Mouse (Mus musculus) limb, embryonic 10.5 days (tissue): ENCODE results near the gene Ccz1. TPM values are rescaled to one million over a fixed set of nuclear protein-coding genes. Genes with fewer than 3 reads are reported as not detected.

Experiments used
- DNase-seq: peaks from one replicate; pipeline ENCODE4 v3.0.0-alpha.2; 2017; ENCODE audit warnings: low spot score
- H3K27ac ChIP-seq: fragments of 300-500 bp; sonication (generic); 2 replicates; pipeline ENCODE4 v1.5.1; 2016; ENCODE audit warnings: mild to moderate bottlenecking
- H3K27me3 ChIP-seq: fragments of 300-500 bp; sonication (generic); 2 replicates; pipeline ENCODE4 v1.6.1; 2016; ENCODE audit warnings: low read depth, mild to moderate bottlenecking; ENCODE audit not compliant: poor library complexity, severe bottlenecking
- H3K36me3 ChIP-seq: fragments of 300-500 bp; sonication (generic); 2 replicates; pipeline ENCODE4 v1.6.1; 2016; ENCODE audit warnings: mild to moderate bottlenecking, moderate library complexity
- H3K4me1 ChIP-seq: fragments of 300-500 bp; sonication (generic); 2 replicates; pipeline ENCODE4 v1.6.1; 2016
- H3K4me3 ChIP-seq: fragments of 300-500 bp; sonication (generic); 2 replicates; pipeline ENCODE4 v1.5.1; 2016; ENCODE audit warnings: mild to moderate bottlenecking, moderate library complexity
- H3K9me3 ChIP-seq: fragments of 300-500 bp; sonication (generic); replicated peaks from 2 replicates; pipeline ENCODE4 v1.6.1; 2016; ENCODE audit warnings: mild to moderate bottlenecking
- WGBS: fragments of 180-500 bp; shearing (Covaris S2); methylation state at CpG from one replicate; pipeline ENCODE4 v1.1.7; 2016; 5-methylcytosine and 5-hydroxymethylcytosine counted together
- polyA plus RNA-seq: library from polyadenylated mRNA; unstranded; fragments of >200 nt; fragmentation: Nextera tagmentation; extraction: Ambion mirVana; gene quantifications from 2 replicates; pipeline ENCODE4 v1.2.1, GENCODE M21; 2016

Gene Ccz1
- polyA plus RNA-seq, 1 experiment from 2014 or later = 98.8 TPM

DNA sequence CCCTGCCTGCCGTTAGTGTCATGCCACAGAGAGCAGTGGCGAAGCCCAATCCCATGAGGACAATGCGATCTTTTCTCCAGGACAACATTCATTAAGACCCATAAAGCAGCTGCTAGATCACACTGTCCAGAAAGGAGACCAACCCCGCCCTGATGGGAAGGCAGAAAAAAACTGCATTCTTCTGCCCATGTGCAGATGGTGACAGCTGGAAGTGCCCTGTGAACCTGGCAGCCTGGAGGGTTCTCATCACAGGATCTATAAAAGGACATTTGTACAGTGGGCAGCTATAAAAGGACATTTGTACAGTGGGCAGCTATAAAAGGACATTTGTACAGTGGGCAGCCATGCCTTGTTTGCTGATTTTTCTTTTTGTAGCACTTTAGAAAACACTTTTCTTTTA lies 25.6 kb downstream of the Ccz1 start:
- H3K27me3 ChIP-seq = no peaks in the 10 kb centered on the region
- DNase-seq = no peak
- no peak overlapping the region for H3K27ac ChIP-seq
- H3K4me3 ChIP-seq = no peak overlapping the region
- H3K9me3 ChIP-seq = no peaks in the 10 kb centered on the region
- WGBS = 98% methylated on average over 4 of the region's 4 CpGs
- no peaks in the 10 kb centered on the region for H3K4me1 ChIP-seq
- H3K36me3 ChIP-seq = peaks cover 100% of the 10 kb centered on the region

DNA sequence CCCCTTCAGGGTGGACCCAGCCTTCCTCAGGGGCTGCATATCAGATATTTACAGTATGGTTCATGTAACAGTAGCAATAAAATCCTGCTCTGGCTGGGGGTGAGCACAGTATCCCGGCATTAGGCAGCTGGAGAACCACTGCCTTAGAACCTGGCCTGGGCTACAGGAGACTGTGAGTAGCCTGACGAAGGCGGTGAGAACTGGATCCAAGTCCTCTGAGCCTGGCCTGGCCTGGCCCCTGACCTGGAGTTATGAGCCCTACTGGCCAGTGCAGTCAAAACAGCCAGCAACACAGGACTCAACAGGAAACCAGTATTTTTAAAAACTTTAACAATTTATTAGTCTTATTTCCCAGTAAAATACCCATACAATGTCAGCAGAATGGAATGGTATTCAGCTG lies 27.1 kb downstream of the Ccz1 start:
- Histone ChIP-seq H3K4me3 (no peak overlapping the region), H3K4me1 (no peaks in the 10 kb centered on the region), H3K27me3 (no peaks in the 10 kb centered on the region), H3K36me3 (peaks cover 94% of the 10 kb centered on the region), H3K9me3 (no peaks in the 10 kb centered on the region), H3K27ac (no peak overlapping the region)
- 96% methylated on average over 3 of the region's 3 CpGs for WGBS
- no peak for DNase-seq

DNA sequence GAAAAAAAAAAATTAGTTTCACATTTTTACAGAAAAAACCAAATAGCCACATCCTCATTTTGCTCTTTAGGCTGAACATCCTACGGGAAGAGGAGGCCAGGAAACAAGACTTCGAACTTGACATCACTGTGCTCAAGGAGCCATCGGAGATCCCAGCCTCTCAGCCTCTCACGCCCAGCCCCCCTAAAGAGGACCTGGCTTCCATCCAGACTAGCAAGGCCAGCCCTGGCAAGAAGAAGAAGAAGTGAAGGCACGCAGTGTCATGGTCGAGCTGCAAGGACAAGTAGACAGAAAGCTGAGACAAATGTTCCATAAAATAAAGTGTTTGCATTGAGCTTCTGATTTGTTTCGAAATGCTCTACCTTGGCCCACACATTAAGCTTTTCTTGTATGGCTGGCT lies 29.3 kb downstream of the Ccz1 start:
- DNase-seq = no peak

DNA sequence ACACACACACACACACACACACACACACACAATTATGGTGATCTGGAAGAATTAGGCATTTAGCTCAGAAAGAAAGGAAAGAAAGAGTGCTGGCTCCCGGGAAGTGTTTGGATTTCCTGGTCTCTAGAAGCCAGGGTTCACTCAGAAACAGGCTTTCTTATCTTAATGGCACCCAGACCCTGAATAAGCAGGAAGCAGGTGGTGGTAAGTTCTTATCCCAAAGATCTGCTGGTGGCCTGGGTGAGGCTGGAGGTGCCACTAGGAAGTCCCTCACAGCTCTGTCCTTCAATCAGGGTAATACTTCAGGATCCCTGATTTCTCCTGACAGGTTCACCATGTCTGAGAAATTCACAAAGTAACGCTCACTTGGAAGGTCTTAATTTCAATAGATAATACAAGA lies 32.3 kb downstream of the Ccz1 start:
- Histone ChIP-seq H3K27me3 (no peaks in the 10 kb centered on the region), H3K4me3 (no peak overlapping the region), H3K36me3 (peaks cover 41% of the 10 kb centered on the region), H3K4me1 (peaks cover 10% of the 10 kb centered on the region), H3K9me3 (no peaks in the 10 kb centered on the region), H3K27ac (no peak overlapping the region)
- 75% methylated on average over 2 of the region's 2 CpGs for WGBS
- no peak for DNase-seq

More for the DNA sequence above, 29.3 kb downstream of the Ccz1 start:
- Histone ChIP-seq H3K9me3 (no peaks in the 10 kb centered on the region), H3K36me3 (peaks cover 72% of the 10 kb centered on the region), H3K27ac (no peak overlapping the region), H3K4me1 (peaks cover 8% of the 10 kb centered on the region), H3K4me3 (no peak overlapping the region), H3K27me3 (no peaks in the 10 kb centered on the region)
- 93% methylated on average over 7 of the region's 7 CpGs for WGBS

DNA sequence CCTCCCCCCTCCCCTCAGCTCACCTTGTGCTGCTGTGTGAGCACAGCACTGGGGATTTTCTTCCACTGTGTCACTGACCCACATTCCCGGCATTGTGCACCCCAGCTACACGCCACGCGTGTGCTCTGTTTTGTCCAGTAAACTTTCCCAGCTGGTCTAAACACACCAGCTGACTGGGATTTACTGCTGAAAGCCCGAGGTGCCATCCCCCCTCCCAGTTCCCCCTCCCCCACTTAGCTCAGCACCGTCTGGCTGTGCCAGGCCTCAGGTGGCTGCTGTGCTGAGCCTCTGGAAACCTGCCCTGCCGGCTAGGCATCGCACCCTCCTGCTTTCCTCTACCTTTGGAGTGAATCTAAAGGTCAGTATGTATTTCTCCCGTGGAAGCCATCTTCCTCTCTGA lies 33.8 kb downstream of the Ccz1 start:
- Histone ChIP-seq H3K36me3 (peaks cover 26% of the 10 kb centered on the region), H3K4me1 (peaks cover 10% of the 10 kb centered on the region), H3K27ac (peak overlapping the region; percentile 42; the same call in 1 of the 2 replicates), H3K9me3 (no peaks in the 10 kb centered on the region), H3K4me3 (no peak overlapping the region), H3K27me3 (no peaks in the 10 kb centered on the region)
- 33% methylated on average over 9 of the region's 9 CpGs for WGBS
- DNase-seq = peak; percentile 32

DNA sequence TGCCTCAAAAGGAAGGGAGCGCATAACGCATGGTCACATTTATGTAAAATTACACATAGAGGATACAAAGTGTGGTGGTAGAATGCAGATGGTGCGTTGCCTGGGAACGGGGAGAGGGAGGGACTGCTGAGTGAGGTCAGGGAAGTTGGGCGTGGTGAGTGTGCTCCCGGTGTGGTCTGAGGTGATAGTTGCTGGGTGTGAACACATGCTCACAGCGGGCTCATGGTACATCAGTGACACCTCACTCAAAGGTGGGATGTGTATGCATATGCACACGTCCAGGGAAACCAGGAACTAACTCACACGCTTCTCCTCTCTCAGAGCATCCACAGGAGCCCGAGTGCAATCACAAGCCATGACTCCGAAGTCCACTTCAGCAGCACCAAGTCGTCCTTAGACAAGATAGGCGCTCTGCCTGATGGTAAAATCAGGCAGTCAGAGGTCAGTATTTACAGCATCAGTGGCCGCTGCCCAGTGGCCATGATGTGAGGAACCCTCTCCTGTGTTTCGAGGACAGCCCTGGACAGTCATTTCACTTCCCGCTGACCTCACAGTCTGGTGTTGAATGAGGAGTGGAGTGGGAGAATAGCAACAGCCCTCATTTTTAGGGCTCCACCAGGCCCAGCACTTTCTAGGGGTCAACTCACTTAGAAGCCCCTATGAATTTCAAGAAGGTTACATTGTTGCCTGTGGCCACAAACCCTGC lies 37.8 kb downstream of the Ccz1 start:
- Histone ChIP-seq H3K27ac (no peak overlapping the region), H3K36me3 (no peaks in the 10 kb centered on the region), H3K4me1 (peaks cover 10% of the 10 kb centered on the region), H3K4me3 (no peak overlapping the region), H3K9me3 (no peaks in the 10 kb centered on the region), H3K27me3 (no peaks in the 10 kb centered on the region)
- WGBS = 74% methylated on average over 16 of the region's 16 CpGs
- no peak for DNase-seq

DNA sequence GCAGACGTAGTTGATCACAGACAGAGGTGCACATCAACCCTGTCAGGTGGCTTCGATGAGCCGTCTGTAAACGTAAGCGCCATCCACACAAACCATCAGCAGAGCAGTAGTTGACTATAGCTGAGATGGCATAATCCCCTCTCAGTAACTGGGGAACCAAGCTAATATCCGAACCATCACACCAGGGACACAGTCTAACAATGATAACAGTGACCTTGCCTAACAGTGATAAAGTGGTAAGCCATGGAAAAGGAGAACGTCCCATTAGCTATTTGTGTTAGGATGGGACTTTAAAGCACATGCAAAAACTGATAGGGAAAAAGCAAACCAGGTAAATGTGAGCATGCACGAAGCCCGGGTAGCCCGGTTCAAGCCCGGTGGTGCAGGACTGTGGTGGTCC lies 38.4 kb downstream of the Ccz1 start:
- H3K27me3 ChIP-seq = no peaks in the 10 kb centered on the region
- H3K4me1 ChIP-seq = peaks cover 10% of the 10 kb centered on the region
- no peaks in the 10 kb centered on the region for H3K36me3 ChIP-seq
- H3K9me3 ChIP-seq = no peaks in the 10 kb centered on the region
- WGBS = 89% methylated on average over 11 of the region's 11 CpGs
- no peak overlapping the region for H3K27ac ChIP-seq
- no peak overlapping the region for H3K4me3 ChIP-seq
- no peak for DNase-seq

- no peak overlapping the region for H3K4me3 ChIP-seq
- peaks cover 4% of the 10 kb centered on the region for H3K4me1 ChIP-seq
- H3K9me3 ChIP-seq = no peaks in the 10 kb centered on the region
- no peaks in the 10 kb centered on the region for H3K27me3 ChIP-seq
- no peak for DNase-seq
- WGBS = 78% methylated on average over 2 of the region's 2 CpGs
- no peaks in the 10 kb centered on the region for H3K36me3 ChIP-seq
- no peak overlapping the region for H3K27ac ChIP-seq
Observed at GRCm38 (mm10) chr5:143975631-143975933, 39.1 kb downstream of the Ccz1 start.

DNA sequence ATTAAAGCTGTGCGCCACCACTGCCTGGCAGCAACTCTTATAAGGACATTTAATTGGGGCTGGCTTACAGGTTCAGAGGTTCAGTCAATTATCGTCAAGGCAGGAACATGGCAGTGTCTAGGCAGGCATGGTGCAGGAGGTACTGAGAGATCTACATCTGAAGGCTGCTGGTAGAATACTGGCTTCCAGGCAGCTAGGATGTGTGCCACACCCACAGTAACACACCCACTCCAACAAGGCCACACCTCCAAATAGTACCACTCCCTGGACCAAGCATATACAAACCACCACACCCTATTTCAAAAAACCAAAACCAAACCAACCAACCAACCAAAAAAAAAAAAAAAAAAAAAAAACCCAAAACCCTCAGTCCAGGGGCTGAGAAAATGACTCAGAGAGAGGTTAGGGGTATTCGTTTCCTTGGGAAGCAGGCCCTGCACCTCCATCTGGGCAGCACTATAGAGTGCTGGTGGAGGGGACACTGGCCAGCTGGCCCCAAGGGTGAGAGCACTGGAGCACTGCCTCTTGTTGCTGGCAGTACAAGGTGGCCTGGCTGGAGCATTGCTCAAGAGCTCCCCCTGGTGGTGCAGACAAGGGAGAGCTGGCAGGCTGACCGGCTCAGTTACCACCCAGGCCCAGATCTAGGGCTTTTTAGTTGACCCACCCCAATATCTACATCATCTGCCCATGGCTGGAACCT lies 39.6 kb downstream of the Ccz1 start:
- Histone ChIP-seq H3K36me3 (no peaks in the 10 kb centered on the region), H3K27ac (no peak overlapping the region), H3K9me3 (no peaks in the 10 kb centered on the region), H3K4me1 (no peaks in the 10 kb centered on the region), H3K27me3 (no peaks in the 10 kb centered on the region), H3K4me3 (no peak overlapping the region)
- DNase-seq = peak; percentile 91
- WGBS = 53% methylated on average over 4 of the region's 4 CpGs

DNA sequence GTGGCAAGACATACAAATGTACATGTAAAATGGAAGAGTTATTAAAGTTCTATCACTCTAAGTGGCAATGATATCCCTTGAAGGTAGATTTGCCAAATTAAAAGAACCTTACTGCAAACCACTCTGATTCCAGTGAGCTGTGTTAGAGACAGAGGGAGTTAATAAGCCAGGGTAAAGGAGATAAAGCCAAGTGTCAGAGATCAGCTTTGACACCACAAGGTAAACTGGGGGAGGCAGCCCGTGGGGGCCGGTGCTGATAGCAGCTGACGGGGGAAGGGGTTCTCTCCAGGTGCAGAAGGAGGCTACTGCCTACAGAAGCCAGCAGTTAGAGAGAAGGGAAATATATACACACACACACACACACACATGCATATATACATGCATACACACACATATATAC lies 42.0 kb downstream of the Ccz1 start:
- 74% methylated on average over 3 of the region's 3 CpGs for WGBS
- Histone ChIP-seq H3K4me3 (no peak overlapping the region), H3K9me3 (no peaks in the 10 kb centered on the region), H3K36me3 (no peaks in the 10 kb centered on the region), H3K27ac (no peak overlapping the region), H3K4me1 (no peaks in the 10 kb centered on the region), H3K27me3 (no peaks in the 10 kb centered on the region)
- no peak for DNase-seq

GRCm38 (mm10) chr5:143966671-143967070 lies 48.0 kb downstream of the Ccz1 start:
- Histone ChIP-seq H3K36me3 (no peaks in the 10 kb centered on the region), H3K9me3 (no peaks in the 10 kb centered on the region), H3K27ac (no peak overlapping the region), H3K4me1 (no peaks in the 10 kb centered on the region), H3K4me3 (no peak overlapping the region), H3K27me3 (no peaks in the 10 kb centered on the region)
- WGBS = 89% methylated on average over 12 of the region's 12 CpGs
- DNase-seq = no peak

DNA sequence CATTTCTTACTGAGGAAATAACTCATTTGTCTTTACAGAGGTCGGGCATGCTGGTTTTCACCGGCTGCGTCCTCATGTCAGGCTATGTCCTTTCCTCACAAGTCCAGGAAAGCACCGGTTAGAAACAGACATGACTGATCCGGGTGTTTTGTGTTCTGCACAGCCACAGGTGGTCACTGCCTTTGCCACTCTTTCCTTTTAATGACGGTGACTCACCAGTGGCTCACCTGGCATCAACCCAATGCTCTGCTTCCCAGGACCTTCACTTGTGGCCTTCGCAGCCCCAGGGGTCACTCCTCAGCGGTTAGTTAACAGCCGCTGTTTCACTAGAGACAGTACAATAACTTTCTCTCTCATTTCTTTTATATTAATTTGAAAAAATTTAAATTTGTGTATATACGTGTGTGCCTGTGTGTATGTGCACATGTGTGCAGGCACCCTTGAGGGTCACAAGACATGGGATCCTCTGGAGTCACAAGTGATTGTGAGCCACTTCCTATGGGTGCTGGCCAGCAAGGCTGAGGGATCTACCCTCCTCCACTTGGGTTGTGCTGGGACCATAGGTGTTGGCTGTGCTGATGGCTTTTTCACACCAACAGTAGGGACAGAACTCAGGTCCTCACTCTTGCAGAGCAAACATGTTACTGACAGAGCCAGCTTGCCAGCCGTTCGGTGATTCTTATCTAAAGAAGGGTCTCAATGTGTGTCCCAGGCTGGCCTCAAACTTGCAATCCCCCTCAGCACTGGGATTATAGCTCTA lies 48.9 kb downstream of the Ccz1 start:
- DNase-seq = no peak
- Histone ChIP-seq H3K4me1 (no peaks in the 10 kb centered on the region), H3K27me3 (no peaks in the 10 kb centered on the region), H3K4me3 (no peak overlapping the region), H3K36me3 (no peaks in the 10 kb centered on the region), H3K27ac (no peak overlapping the region), H3K9me3 (no peaks in the 10 kb centered on the region)
- 90% methylated on average over 12 of the region's 12 CpGs for WGBS

- no peak overlapping the region for H3K4me3 ChIP-seq
- WGBS = 83% methylated on average over 8 of the region's 8 CpGs
- H3K36me3 ChIP-seq = no peaks in the 10 kb centered on the region
- no peak overlapping the region for H3K27ac ChIP-seq
- no peaks in the 10 kb centered on the region; the same call in 1 of the 2 replicates for H3K9me3 ChIP-seq
- H3K4me1 ChIP-seq = no peaks in the 10 kb centered on the region
- H3K27me3 ChIP-seq = no peaks in the 10 kb centered on the region
- no peak for DNase-seq
Observed at GRCm38 (mm10) chr5:143961176-143961575, 53.5 kb downstream of the Ccz1 start.
